Mouse (Mus musculus) heart, adult 8-10 months (tissue): ENCODE measurements around the gene Adgrg4. TPM values are rescaled to one million over a fixed set of nuclear protein-coding genes. Genes with fewer than 3 reads are reported as not detected.

Experiments
- DNase-seq: peaks from one replicate; pipeline ENCODE4 v3.0.0; 2022; ENCODE audit warnings: low spot score
- total RNA-seq, 4 experiments: library from RNA; stranded (reverse); gene quantifications; 2 replicates each; pipeline ENCODE4 v1.2.4; 2022

Adgrg4 gene
- not detected for total RNA-seq

GRCm38 (mm10) chrX:56869863-56870262 lies at the start of gene Adgrg4:
Gene Adgrg4, plus strand, starts transcription at chrX:56870163.
- no peak for DNase-seq

- no peak for DNase-seq
These were observed 48.0 kb upstream of the Adgrg4 start, which contains the start of gene Map7d3 for GRCm38 (mm10) chrX:56821765-56822603. Gene Map7d3, minus strand, starts transcription at chrX:56822326.

GRCm38 (mm10) chrX:56827492-56827891 lies 42.5 kb upstream of the Adgrg4 start:
- DNase-seq = no peak

GRCm38 (mm10) chrX:56835842-56836241 lies 34.1 kb upstream of the Adgrg4 start:
- DNase-seq = no peak

- peak; percentile 22 for DNase-seq
These were observed 30.6 kb upstream of the Adgrg4 start for GRCm38 (mm10) chrX:56839369-56839768.

GRCm38 (mm10) chrX:56841255-56841654 lies 28.7 kb upstream of the Adgrg4 start:
- DNase-seq = no peak

- no peak for DNase-seq
These were observed 142.9 kb downstream of the Adgrg4 start for GRCm38 (mm10) chrX:57012891-57013290.

- DNase-seq = no peak
These were observed 172.8 kb downstream of the Adgrg4 start, which contains the start of gene Brs3 for GRCm38 (mm10) chrX:57042774-57043173. Gene Brs3, plus strand, starts transcription at chrX:57043074.

GRCm38 (mm10) chrX:57043869-57044268 lies 173.9 kb downstream of the Adgrg4 start:
- DNase-seq = no peak

Other genes with a start within 250 kb of the Adgrg4 start
- 100 to 1,000 TPM; 107 to 153 (median 139) TPM for gene Fhl1, start 138.4 kb upstream of the Adgrg4 start, total RNA-seq
- gene Map7d3, start 47.8 kb upstream of the Adgrg4 start, total RNA-seq = under 1 TPM; 0.20 to 0.52 (median 0.38) TPM
- gene Brs3, start 172.9 kb downstream of the Adgrg4 start, total RNA-seq = not detected
- gene Htatsf1, start 183.4 kb downstream of the Adgrg4 start, total RNA-seq = 10 to 100 TPM; 55.2 to 61.5 (median 59.2) TPM
- not detected for gene Vgll1, start 217.9 kb downstream of the Adgrg4 start, total RNA-seq